Mouse (Mus musculus): Measurements from ENCODE around the gene Srgap1.

The Srgap1 gene

GRCm38 (mm10) chr10:121877906-121878305 is 169.2 kb downstream of the Srgap1 start:
- DNase-seq, result no peak

DNA sequence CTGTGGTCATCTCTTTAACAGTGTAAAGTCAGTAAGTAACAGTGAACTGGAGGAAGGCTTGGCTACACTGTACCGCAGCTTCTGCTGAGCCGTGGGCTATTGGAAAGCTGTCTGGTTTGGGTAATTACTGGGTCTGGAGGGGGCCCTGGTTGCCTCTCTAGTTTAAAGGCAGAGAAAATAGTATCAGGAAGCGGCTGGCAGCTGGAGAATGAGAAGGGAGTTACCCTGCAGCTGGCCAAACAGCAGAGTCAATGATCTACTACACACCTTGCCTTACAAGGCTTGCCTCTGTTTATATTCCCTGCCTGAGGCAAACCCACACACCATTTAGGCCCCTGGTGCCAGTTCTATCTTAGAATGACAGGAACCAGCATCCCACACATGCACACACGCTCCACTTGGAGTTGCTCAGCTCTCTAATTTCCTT is 174.0 kb downstream of the Srgap1 start:
- no peak for DNase-seq

- no peak for DNase-seq
These were observed 177.2 kb downstream of the Srgap1 start for GRCm38 (mm10) chr10:121869941-121870340.

- DNase-seq, result no peak
These were observed 178.9 kb downstream of the Srgap1 start for GRCm38 (mm10) chr10:121868255-121868654.

DNA sequence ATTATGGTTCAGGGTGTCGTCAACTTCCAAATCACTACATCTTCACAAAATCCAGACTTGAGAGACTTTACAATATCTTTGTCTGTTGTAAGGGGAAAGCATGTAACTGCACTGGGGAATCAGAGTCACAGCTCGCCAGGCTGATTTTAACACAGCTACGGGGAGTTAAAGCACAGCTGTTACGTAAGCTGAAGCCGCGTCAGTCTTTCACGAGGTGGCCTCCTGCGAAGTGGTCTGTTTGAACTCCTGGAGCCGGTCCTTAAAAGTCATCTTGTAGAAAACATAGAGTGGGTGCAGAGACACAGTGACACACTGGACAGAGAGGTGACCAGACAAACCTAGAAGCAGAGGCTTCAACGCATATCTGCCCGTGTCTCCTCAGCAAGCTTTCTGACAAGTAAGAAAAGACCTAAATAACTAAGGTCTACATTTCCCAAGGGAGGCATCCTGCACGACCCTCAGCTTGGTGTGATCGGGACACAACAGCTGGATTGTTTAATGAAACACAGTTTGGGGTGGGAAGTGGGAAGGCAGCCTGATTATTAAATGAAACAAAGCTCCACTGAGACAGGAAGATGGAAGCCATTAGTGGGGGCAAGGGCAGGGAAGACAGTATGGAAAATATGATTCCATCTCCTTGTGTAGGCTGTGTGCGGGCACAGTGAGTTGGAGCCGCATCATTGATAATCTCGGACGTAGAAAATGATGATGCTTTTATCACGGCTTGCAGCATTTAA is 181.4 kb downstream of the Srgap1 start:
- no peak for DNase-seq

DNA sequence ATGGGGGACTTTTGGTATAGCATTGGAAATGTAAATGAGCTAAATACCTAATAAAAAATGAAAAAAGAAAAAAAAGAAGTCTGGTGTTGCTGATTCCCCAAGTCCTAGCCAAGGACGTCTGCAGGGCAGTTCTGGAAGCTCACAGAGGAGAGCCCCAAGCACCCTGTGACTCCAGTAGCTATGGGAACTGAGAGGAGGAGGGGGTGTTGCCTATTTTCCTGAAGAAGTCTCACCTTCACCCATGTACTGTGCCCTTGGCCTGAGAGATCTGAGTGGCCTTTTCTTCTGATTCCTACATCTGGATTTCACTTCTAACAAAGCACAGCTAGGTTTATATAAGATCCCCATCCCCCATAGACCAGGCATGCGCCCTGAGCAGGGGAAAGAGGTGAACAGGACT is 186.2 kb downstream of the Srgap1 start:
- no peak for DNase-seq

- no peak for DNase-seq
These were observed 187.1 kb downstream of the Srgap1 start for GRCm38 (mm10) chr10:121859803-121860571.

GRCm38 (mm10) chr10:121858911-121859310 is 188.2 kb downstream of the Srgap1 start:
- no peak for DNase-seq

DNA sequence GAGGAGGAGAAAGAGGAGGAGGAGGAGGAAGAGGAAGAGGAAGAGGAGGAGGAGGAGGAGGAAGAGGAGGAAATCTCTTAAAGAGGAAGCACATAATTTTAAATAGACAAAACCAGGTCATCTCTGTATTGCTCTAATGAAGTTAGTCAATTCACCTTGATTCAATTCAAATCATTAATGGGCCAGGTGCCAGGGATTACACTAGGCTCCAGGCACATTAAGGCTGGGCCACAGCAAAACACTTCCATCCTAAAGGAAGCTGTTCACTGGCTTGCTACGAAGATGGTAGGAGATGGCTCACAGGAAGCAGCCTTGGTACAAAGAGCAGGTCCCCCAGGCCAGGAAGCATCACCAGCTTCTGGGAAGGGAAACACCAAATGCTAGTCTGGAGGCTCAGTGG is 189.0 kb downstream of the Srgap1 start:
- DNase-seq, result no peak

GRCm38 (mm10) chr10:121855863-121856446 is 191.2 kb downstream of the Srgap1 start:
- no peak for DNase-seq

- DNase-seq, result no peak
These were observed 193.7 kb downstream of the Srgap1 start for GRCm38 (mm10) chr10:121853385-121853808.

GRCm38 (mm10) chr10:121849496-121849895 is 197.6 kb downstream of the Srgap1 start:
- DNase-seq, result no peak

DNA sequence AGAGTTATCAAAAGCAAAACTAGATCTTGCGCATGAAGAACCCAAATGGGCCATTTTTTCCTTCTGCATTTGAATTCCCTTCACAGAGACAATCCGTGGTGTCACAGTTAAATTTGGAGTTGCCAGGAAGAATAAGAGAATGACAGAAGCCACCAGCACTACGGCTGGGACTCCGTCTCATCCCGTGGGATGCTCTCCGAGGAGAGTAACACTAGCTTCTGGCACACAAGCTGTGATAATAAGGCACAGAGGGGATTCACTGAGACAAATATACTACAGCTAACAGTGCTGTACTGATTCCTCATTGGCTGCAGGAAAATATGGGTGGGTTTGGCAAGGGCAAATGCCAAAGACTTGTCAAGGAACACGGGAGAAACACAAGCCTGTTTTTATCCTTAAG is 201.4 kb downstream of the Srgap1 start:
- DNase-seq, result no peak

GRCm38 (mm10) chr10:121837166-121837898 is 209.8 kb downstream of the Srgap1 start:
- no peak for DNase-seq

DNA sequence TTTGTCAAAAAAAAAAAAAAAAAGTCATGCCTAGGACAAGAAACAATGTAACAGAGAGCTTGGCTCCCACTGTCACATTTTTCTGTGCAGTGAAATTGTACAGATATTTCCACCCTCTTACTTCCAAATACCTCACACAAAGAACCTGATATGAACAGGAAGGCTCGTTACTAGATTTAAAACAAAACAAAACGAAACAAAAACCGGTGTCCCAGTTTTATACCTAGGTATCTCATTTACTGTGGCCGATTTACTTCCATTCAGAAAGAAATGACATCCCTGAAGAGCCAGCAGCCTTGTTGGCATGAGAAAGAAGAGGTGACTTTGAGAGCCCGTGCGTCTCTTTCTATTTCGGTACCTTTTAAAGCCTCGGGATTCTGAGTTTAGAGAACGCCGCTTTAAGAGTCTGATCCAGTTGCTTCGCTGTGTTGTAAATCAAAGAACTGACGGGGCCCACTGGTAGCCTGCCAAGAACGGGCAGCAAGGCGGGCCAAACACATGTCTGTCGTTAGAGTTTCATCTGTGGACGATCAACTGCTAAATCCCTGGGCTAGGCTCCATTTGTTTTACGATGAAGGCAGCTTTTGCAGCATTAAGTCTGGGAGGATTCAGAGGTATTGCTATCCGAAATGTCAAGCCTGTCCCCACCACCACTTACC is 210.5 kb downstream of the Srgap1 start:
- no peak for DNase-seq

- no peak for DNase-seq
These were observed 213.7 kb downstream of the Srgap1 start for GRCm38 (mm10) chr10:121833443-121833842.

DNA sequence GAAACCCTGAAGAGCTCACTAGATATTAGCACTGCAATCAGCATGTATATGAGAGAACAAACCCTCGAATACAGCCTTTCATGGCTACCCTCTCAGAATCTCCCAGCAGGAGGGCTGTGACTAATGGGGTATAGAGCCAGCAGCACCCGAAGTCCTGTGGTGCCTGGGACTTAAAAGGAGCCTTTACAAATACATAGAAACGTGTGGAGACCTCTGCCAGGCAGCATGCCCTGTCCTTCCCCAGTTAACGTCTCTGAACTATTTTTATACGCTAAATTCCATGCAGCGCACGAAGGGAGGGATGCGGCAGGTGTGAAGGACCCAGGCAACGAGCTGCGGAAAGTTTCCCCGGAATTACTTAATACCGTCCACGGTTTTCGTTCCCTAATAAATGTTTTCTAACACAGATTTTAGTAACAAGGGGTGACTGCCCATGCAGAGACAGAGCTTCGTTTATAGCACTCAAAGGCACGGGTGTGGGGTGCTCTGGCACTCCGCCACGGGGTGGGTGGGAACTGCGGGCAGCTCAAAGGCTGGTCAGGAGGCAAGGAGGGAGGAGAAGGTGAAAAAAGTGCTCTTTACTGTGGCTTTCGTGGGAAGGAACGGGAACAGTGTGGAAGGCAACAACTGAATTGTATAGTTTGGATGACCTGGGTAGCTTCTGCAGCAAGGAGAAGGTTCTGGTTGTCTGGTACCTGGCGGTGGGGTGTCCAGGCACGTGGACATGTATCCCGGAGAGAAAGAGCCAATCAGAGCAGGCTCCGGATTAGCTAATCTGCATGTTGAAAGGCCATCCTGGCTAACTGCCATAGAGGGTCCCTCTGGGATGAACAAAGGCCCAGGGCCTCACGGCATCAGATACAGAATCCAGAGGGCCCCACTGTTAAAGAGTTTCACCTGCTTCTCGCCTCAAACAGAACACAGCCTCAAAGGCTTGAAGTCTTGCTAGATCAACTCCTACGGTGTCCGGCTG is 216.5 kb downstream of the Srgap1 start:
- DNase-seq, result no peak

GRCm38 (mm10) chr10:121829800-121830303 is 217.3 kb downstream of the Srgap1 start:
- no peak for DNase-seq

DNA sequence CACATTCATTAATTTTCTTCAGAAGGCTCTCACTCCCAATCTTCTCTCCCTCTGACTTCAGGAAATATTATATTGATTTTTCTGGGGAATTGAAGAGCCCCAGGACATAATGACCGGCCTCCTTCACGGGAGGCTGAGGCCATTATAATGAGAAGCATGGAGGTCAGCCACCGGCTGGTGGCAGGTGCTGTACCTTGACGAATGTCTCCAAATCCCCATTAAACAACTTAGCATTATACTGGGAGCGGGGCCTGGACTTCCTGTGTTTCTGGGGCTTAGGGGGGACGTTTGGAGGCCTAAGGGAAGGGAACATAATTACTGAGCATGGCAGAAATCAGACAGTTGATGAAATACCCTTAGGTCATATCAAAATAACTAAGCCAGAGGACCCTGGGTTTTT is 218.1 kb downstream of the Srgap1 start:
- DNase-seq, result no peak

DNA sequence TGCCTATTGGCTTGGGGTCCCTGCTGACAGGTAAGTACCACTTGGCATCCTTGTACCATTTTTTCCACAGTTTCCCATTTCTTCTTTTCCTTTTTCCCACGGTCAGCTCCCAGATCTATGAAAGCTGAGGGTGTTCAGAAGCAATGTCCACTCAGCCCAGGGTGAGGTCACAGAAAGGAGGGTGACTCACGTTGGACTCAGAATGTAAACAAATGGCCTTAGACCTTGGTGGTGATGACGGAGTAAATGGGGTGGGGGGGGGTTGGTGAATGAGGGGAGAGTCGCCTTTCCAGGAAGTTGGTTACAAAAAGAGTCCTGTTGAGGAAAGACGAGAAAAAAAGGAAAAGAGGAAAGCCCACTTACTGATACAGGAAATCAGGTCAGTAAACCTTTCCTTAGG is 224.4 kb downstream of the Srgap1 start:
- DNase-seq, result no peak

DNA sequence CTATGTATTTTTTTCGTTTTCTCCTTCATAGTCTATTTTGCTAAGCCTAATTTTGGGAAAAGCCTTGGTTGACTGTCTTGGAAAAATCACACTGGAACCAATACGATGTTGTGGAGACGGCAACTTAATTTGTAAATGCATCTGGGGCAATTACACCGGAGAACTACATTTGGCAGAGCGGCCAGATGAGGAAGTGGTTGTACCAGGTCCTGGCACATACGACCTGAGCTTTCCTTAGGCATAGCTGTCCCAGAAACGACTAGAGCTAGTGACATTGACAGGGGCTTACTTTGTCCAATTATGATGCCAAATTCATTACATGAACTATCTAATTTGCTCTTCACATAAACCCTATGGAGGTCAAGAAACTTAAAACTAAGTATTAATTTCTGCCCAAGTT is 226.3 kb downstream of the Srgap1 start:
- DNase-seq, result no peak

Data from cerebellum, adult 9-10 months (tissue).